Mouse (Mus musculus) midbrain, embryonic 16.5 days (tissue): ENCODE data around the gene Arsb. TPM values are rescaled to one million over a fixed set of nuclear protein-coding genes. Genes with fewer than 3 reads are reported as not detected.

ENCODE experiments used
- ATAC-seq: fragments of 200-750 bp; cut with Nextera tagmentation; 2 replicates; pipeline ENCODE4 v1.8.0; 2017; ENCODE audit warnings: moderate TSS enrichment
- H3K27ac ChIP-seq: fragments of 300-500 bp; sonication (generic); 2 replicates; pipeline ENCODE4 v1.5.1; 2014; ENCODE audit warnings: mild to moderate bottlenecking, low read length, mixed read lengths
- H3K27me3 ChIP-seq: fragments of 300-500 bp; sonication (generic); 2 replicates; pipeline ENCODE4 v1.6.1; 2014; ENCODE audit warnings: low read depth, low read length, mixed read lengths; ENCODE audit not compliant: control insufficient read depth, insufficient read depth
- H3K36me3 ChIP-seq: fragments of 300-500 bp; sonication (generic); 2 replicates; pipeline ENCODE4 v1.6.1; 2014; ENCODE audit warnings: mild to moderate bottlenecking, low read length, moderate library complexity, mixed read lengths; ENCODE audit not compliant: control insufficient read depth, insufficient read depth
- H3K4me1 ChIP-seq: fragments of 300-500 bp; sonication (generic); 2 replicates; pipeline ENCODE4 v1.6.1; 2014; ENCODE audit warnings: mild to moderate bottlenecking, low read length, mixed read lengths; ENCODE audit not compliant: control insufficient read depth, insufficient read depth
- H3K4me2 ChIP-seq: fragments of 300-500 bp; sonication (generic); 2 replicates; pipeline ENCODE4 v1.6.1; 2014; ENCODE audit warnings: mild to moderate bottlenecking, low read length, mixed read lengths
- H3K4me3 ChIP-seq: fragments of 300-500 bp; sonication (generic); 2 replicates; pipeline ENCODE4 v1.5.1; 2014; ENCODE audit warnings: low read depth, mild to moderate bottlenecking, low read length, moderate library complexity, mixed read lengths
- H3K9ac ChIP-seq: fragments of 300-500 bp; sonication (generic); 2 replicates; pipeline ENCODE4 v1.6.1; 2014; ENCODE audit warnings: low read depth, low read length, mixed read lengths
- H3K9me3 ChIP-seq: fragments of 300-500 bp; sonication (generic); replicated peaks from 2 replicates; pipeline ENCODE4 v1.6.1; 2014; ENCODE audit warnings: mild to moderate bottlenecking, low read length, mixed read lengths; ENCODE audit not compliant: control insufficient read depth, poor library complexity, severe bottlenecking
- WGBS: fragments of 180-500 bp; shearing (Covaris S2); extraction: QIAGEN DNeasy Blood & Tissue Kit; methylation state at CpG from one replicate; pipeline ENCODE4 v1.1.7; 2014; 5-methylcytosine and 5-hydroxymethylcytosine counted together
- polyA plus RNA-seq: library from polyadenylated mRNA; unstranded; fragments of >200 nt; fragmentation: Nextera tagmentation; extraction: Ambion mirVana; gene quantifications from 2 replicates; pipeline ENCODE4 v1.2.1, GENCODE M21; 2015

Gene Arsb
- polyA plus RNA-seq, 1 experiment from 2014 or later = 11.8 TPM

DNA sequence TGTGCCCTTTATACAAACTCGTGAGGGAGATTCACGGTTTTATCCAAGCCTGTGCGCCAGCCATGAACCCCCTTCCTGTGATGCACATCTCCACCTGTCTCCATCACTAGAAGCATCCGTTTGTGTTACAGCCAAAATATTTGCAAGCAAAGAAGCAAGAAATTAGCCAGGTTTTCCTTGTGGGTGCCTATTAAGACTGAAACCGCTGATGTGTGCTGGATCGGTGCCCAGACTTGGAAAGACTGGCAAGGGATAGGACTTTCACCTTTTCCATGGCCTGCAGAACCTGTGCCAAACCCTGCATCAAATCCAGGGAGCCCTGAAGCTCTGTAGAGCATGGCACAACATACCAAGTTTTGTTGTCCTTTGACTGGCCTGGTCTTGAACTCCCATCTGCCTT is 165.0 kb downstream of the Arsb start:
- H3K27ac ChIP-seq = no peak overlapping the region
- no peaks in the 10 kb centered on the region for H3K4me1 ChIP-seq
- H3K9me3 ChIP-seq = no peaks in the 10 kb centered on the region
- H3K4me2 ChIP-seq = no peak overlapping the region
- H3K27me3 ChIP-seq = no peaks in the 10 kb centered on the region
- H3K4me3 ChIP-seq = no peak overlapping the region
- H3K9ac ChIP-seq = no peak overlapping the region
- 77% methylated on average over 6 of the region's 6 CpGs for WGBS
- no peaks in the 10 kb centered on the region for H3K36me3 ChIP-seq
- ATAC-seq = no peak

DNA sequence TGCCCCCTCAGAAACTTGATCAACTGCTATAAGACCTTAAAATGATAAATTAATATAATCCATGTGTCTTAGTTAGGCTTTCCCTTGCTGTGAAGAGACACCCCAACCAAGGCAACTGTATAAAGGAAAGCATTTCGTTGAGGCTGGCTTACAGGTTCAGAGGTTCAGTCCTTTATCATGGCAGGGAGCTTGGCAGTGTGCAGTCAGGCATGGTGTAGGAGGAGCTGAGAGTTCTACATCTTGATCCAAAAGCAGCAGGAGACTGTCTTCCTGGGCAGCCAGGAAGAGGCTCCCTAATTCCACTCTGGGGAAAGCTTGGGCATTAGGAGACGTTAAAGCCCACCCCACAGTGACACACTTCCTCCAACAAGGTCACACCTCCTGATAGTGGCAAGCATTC is 166.7 kb downstream of the Arsb start:
- Histone ChIP-seq H3K4me2 (no peak overlapping the region), H3K27ac (no peak overlapping the region), H3K9ac (no peak overlapping the region), H3K4me1 (no peaks in the 10 kb centered on the region), H3K4me3 (no peak overlapping the region), H3K27me3 (no peaks in the 10 kb centered on the region), H3K9me3 (no peaks in the 10 kb centered on the region), H3K36me3 (no peaks in the 10 kb centered on the region)
- no peak for ATAC-seq
- 4% methylated on average over 2 of the region's 2 CpGs for WGBS

DNA sequence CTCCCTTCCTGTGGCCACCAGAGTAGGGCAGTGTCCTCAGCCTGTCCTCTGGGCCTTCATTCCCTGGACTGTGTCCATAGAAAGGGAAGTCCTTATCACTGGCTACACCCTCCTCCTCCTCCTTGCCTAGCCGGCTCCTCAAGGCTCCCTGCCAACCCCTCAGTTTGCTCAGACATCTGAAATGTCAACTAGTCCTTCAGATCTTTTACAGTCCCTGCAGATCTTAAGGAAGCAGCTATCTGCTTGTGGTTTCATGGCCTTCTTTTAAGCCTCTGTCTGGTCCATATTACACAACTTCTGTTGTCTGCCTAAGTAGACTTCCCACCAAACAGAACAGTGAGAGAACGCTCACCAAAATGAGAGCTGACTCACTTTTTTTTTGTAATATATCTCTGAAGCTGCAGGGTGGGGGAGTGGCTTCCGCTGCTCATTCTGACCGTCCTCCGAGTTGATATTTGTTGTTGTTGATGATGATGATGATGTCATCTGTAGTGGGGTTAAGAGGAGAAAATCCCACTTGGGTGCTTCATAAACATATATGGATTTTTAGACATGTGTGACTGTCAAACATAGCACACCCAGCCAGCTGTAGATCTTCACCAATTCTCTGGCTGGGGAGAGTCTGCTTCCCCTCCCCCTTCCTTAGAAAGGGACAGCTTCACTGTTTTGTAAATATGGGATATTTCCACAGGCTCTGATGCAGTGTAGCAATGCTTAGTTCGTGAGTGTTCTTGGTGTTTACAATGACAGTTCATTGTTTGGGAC is 168.1 kb downstream of the Arsb start:
- 82% methylated on average over 6 of the region's 6 CpGs for WGBS
- no peak for ATAC-seq
- Histone ChIP-seq H3K4me3 (no peak overlapping the region), H3K27ac (no peak overlapping the region), H3K27me3 (no peaks in the 10 kb centered on the region), H3K36me3 (no peaks in the 10 kb centered on the region), H3K4me1 (no peaks in the 10 kb centered on the region), H3K9ac (no peak overlapping the region), H3K9me3 (no peaks in the 10 kb centered on the region), H3K4me2 (no peak overlapping the region)

DNA sequence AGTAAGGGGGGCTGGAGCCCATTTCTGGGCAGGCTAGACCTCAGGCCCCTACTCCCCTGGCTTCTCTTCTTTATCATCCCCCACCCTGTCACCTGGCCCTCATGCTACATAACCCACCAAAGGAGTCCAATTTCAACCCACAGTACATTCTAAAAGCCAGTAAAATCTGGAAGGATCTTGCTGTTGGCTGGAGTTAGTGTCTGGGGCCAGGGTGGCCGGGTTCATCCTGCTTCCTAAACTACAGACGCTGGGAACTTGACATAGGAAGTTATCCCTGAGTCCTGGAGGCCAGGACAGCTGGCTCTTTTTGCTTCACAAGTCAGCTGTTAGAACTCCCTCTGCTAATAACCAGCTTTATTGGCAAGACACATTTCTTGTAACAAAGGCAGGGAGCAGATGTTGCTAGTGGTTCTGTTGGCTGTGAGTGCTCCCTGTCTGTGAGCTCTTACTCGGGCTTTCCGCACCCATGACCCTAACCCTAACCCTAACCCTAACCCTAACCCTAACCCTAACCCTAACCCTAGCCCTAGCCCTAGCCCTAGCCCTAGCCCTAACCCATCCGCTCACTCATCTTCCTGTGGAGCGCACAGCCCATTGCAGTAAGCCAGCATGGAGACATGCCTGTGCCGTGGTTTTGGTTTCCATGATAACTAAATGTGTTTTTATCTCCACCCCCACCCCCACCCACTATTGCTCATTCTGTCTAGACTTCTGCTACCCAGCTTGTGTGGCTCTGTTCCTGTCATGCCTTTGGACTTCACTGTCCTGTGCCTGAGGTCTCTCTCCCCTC is 169.5 kb downstream of the Arsb start:
- H3K9me3 ChIP-seq = no peaks in the 10 kb centered on the region
- no peak overlapping the region for H3K9ac ChIP-seq
- 79% methylated on average over 7 of the region's 7 CpGs for WGBS
- H3K27me3 ChIP-seq = no peaks in the 10 kb centered on the region
- H3K4me1 ChIP-seq = no peaks in the 10 kb centered on the region
- H3K4me2 ChIP-seq = no peak overlapping the region
- no peak overlapping the region for H3K4me3 ChIP-seq
- H3K27ac ChIP-seq = no peak overlapping the region
- no peak for ATAC-seq
- no peaks in the 10 kb centered on the region for H3K36me3 ChIP-seq

DNA sequence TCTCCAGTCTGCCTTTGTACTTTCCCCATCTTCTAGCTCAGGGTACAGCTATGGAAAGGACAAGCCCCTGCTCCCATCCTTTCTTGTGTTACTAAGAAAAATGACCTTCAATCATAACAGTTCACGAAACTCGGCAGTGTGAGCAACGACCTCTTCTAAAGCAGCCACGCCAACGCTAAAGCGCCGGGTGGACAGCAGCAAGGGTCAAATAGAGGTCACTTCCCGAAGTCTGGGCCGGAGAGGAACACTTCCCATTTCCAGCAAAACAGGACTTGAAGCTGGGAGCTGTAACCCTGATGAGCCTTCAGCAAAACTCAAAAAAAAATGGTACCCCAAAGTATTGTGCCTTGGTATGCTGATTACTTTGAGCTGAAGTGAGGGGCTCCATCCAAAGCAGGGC is 179.6 kb downstream of the Arsb start:
- no peaks in the 10 kb centered on the region for H3K9me3 ChIP-seq
- no peaks in the 10 kb centered on the region for H3K27me3 ChIP-seq
- ATAC-seq = no peak
- no peak overlapping the region for H3K9ac ChIP-seq
- no peak overlapping the region for H3K4me2 ChIP-seq
- H3K4me1 ChIP-seq = no peaks in the 10 kb centered on the region
- no peak overlapping the region for H3K27ac ChIP-seq
- H3K4me3 ChIP-seq = no peak overlapping the region
- H3K36me3 ChIP-seq = no peaks in the 10 kb centered on the region
- whole genome bisulfite sequencing = 73% methylated on average over 9 of the region's 9 CpGs

DNA sequence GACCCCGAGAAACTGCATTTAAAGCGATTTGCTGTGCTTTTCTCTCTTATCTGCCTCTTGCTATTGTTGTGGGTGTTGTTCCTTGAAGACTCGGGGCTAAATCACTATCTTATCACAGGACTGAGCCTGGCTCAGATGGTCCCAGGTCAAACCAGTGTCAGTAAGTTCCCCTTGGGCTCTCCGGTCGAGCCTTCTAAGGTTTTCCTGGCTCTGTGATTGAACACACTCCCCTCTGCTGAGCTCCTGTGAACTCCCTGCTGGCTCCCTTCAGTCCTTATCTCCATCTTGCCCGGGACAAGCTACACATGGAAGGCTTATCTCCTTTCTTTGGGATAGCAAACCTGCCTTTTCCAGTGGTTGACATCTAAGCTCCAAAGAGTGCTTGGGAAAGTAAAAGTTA is 180.1 kb downstream of the Arsb start:
- no peak overlapping the region for H3K27ac ChIP-seq

DNA sequence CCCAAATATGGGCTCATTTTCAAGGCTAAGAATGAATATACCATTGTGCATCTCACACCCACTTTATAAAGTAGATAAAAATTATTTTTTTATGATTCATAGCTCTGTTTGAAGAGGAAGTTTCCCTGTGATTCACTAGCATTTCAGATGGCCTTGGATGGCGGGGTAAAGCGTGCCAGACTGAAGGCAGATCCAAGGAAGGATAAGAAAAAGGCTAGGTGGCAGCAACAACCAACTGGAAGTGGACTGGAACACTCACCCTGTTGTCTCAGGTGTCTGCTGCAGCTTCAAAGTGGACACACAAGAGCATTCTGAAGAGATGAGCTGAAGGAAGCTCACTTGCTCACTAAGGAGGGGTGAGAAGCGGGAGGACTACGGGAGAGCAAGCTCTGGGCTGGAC is 181.0 kb downstream of the Arsb start:
- Histone ChIP-seq H3K9ac (no peak overlapping the region), H3K27me3 (no peaks in the 10 kb centered on the region), H3K4me2 (no peak overlapping the region), H3K36me3 (no peaks in the 10 kb centered on the region), H3K27ac (no peak overlapping the region), H3K9me3 (no peaks in the 10 kb centered on the region), H3K4me3 (no peak overlapping the region), H3K4me1 (no peaks in the 10 kb centered on the region)
- ATAC-seq = no peak
- 95% methylated on average over 4 of the region's 4 CpGs for WGBS

More for the DNA sequence above, 180.1 kb downstream of the Arsb start:
- Histone ChIP-seq H3K9me3 (no peaks in the 10 kb centered on the region), H3K9ac (no peak overlapping the region), H3K27me3 (no peaks in the 10 kb centered on the region), H3K36me3 (no peaks in the 10 kb centered on the region), H3K4me2 (no peak overlapping the region), H3K4me3 (no peak overlapping the region), H3K4me1 (no peaks in the 10 kb centered on the region)
- 72% methylated on average over 6 of the region's 6 CpGs for WGBS
- ATAC-seq = no peak

DNA sequence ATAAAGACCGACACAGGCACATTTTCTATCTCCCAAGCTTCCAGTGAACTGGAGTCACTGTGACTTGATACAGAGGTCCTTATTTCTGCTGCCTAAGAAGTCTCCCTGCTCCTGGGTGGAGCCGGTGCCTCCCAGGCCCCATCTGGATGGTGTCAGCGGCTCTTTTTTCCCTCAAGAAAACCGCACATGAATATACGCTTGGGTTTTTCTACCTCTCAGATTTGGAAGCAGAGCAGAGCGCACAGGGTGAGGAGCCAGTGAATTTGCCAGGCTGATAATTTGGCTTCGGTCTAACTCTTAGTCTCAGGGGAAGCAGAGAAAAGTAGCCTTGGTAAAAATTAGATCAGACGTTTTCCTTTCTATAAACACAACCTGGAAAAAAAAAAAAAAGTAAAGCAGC is 186.5 kb downstream of the Arsb start:
- no peak overlapping the region for H3K9ac ChIP-seq
- no peaks in the 10 kb centered on the region for H3K4me1 ChIP-seq
- no peak for ATAC-seq

DNA sequence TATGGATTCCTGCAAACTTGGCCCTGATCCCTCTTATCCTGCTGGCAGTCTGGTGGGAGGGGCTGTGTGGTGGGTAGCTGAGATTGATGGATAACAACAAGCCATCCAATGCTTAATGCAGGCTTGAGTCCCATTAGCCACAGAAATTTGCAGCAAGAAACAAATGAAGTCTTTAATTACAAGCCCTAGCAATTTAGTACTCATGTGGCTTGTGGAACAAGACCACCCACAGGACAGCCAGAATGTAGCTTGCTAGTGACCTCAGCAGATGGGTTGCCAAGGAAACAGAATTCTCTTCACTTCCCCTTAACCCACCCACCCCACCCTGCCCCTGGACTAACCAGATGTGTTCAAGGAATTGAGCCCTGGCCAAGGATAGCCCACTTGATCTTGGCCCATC is 194.8 kb downstream of the Arsb start:
- H3K4me1 ChIP-seq = peaks cover 10% of the 10 kb centered on the region
- H3K9ac ChIP-seq = no peak overlapping the region
- H3K36me3 ChIP-seq = no peaks in the 10 kb centered on the region
- no peaks in the 10 kb centered on the region for H3K9me3 ChIP-seq
- 0 out of 2 replicates have a peak, but pooled peaks have one; percentile 45 for ATAC-seq
- no peaks in the 10 kb centered on the region for H3K27me3 ChIP-seq
- no peak overlapping the region for H3K4me3 ChIP-seq
- no peak overlapping the region for H3K4me2 ChIP-seq
- H3K27ac ChIP-seq = no peak overlapping the region

More for the DNA sequence above, 186.5 kb downstream of the Arsb start:
- no peaks in the 10 kb centered on the region for H3K9me3 ChIP-seq
- no peak overlapping the region for H3K4me3 ChIP-seq
- 91% methylated on average over 8 of the region's 8 CpGs for WGBS
- no peaks in the 10 kb centered on the region for H3K27me3 ChIP-seq
- no peak overlapping the region for H3K4me2 ChIP-seq
- H3K36me3 ChIP-seq = no peaks in the 10 kb centered on the region
- H3K27ac ChIP-seq = no peak overlapping the region
